Mouse (Mus musculus): ENCODE results near the gene Fam43b. TPM values are rescaled to one million over a fixed set of nuclear protein-coding genes. Genes with fewer than 3 reads are reported as not detected.
"Not testable (repeated sequence)": the region's sequence is repeated elsewhere in the genome, so short reads cannot be mapped to it uniquely, and the experiment has no call there.

Gene Fam43b
- polyA plus RNA-seq, 1 experiment from 2014 or later, result not detected

- Histone ChIP-seq H3K27ac (ENCODE audit: low read length) (0 out of 2 replicates have a peak overlapping the region, but pooled peaks have one; percentile 11), H3K27me3 (replicated peaks; ENCODE audit: insufficient read depth, low read length) (no peaks in the 10 kb centered on the region), H3K4me3 (ENCODE audit: low read depth, low read length) (no peak overlapping the region), H3K4me1 (ENCODE audit: insufficient read depth, low read depth, low read length) (no peaks in the 10 kb centered on the region), H3K9me3 (ENCODE audit: low read length) (no peaks in the 10 kb centered on the region), H3K4me2 (replicated peaks; ENCODE audit: low read depth, low read length) (no peak overlapping the region; the same call in 1 of the 2 replicates), H3K36me3 (ENCODE audit: insufficient read depth, low read length) (no peaks in the 10 kb centered on the region), H3K9ac (replicated peaks; ENCODE audit: low read depth) (no peak overlapping the region)
- DNase-seq (ENCODE audit: low spot score) (peak; percentile 87), ATAC-seq (peak; percentile 68)
- WGBS, result 27% methylated on average over 22 of the region's 22 CpGs
- TF ChIP-seq CTCF (IDR thresholded peaks at IDR 0.05) (peak; percentile 95), EP300 (IDR thresholded peaks at IDR 0.05) (no peak)
Measured at GRCm38 (mm10) chr4:138426778-138427705, 30.7 kb upstream of the Fam43b start.

- ATAC-seq; H3K9ac ChIP-seq (replicated peaks; ENCODE audit: low read depth): not testable (repeated sequence)
Measured at GRCm38 (mm10) chr4:138425604-138426003, 29.3 kb upstream of the Fam43b start.

GRCm38 (mm10) chr4:138425028-138425427 is 28.7 kb upstream of the Fam43b start:
- H3K27ac ChIP-seq (ENCODE audit: low read length), result no peak overlapping the region
- no peak overlapping the region for H3K9ac ChIP-seq (replicated peaks; ENCODE audit: low read depth)
- no peaks in the 10 kb centered on the region for H3K36me3 ChIP-seq (ENCODE audit: insufficient read depth, low read length)
- TF ChIP-seq EP300 (IDR thresholded peaks at IDR 0.05) (no peak), CTCF (IDR thresholded peaks at IDR 0.05) (no peak)
- WGBS, result 78% methylated on average over 6 of the region's 6 CpGs
- ATAC-seq (no peak), DNase-seq (ENCODE audit: low spot score) (no peak)
- no peaks in the 10 kb centered on the region for H3K4me1 ChIP-seq (ENCODE audit: insufficient read depth, low read depth, low read length)
- H3K4me3 ChIP-seq (ENCODE audit: low read depth, low read length), result no peak overlapping the region
- no peaks in the 10 kb centered on the region for H3K9me3 ChIP-seq (ENCODE audit: low read length)
- no peak overlapping the region for H3K4me2 ChIP-seq (replicated peaks; ENCODE audit: low read depth, low read length)
- H3K27me3 ChIP-seq (replicated peaks; ENCODE audit: insufficient read depth, low read length), result no peaks in the 10 kb centered on the region

More at GRCm38 (mm10) chr4:138425604-138426003, 29.3 kb upstream of the Fam43b start:
- H3K4me3 ChIP-seq (ENCODE audit: low read depth, low read length); H3K27ac ChIP-seq (ENCODE audit: low read length); H3K36me3 ChIP-seq (ENCODE audit: insufficient read depth, low read length); H3K9me3 ChIP-seq (ENCODE audit: low read length); H3K27me3 ChIP-seq (replicated peaks; ENCODE audit: insufficient read depth, low read length); DNase-seq (ENCODE audit: low spot score); H3K4me1 ChIP-seq (ENCODE audit: insufficient read depth, low read depth, low read length); H3K4me2 ChIP-seq (replicated peaks; ENCODE audit: low read depth, low read length): not testable (repeated sequence)
- WGBS, result 93% methylated on average over 14 of the region's 14 CpGs

GRCm38 (mm10) chr4:138418340-138418957 is 22.1 kb upstream of the Fam43b start:
- Histone ChIP-seq H3K9me3 (ENCODE audit: low read length) (peaks cover 5% of the 10 kb centered on the region; the same call in 1 of the 2 replicates), H3K27ac (ENCODE audit: low read length) (no peak overlapping the region), H3K36me3 (ENCODE audit: insufficient read depth, low read length) (no peaks in the 10 kb centered on the region), H3K4me1 (ENCODE audit: insufficient read depth, low read depth, low read length) (no peaks in the 10 kb centered on the region), H3K9ac (replicated peaks; ENCODE audit: low read depth) (no peak overlapping the region), H3K27me3 (replicated peaks; ENCODE audit: insufficient read depth, low read length) (no peaks in the 10 kb centered on the region), H3K4me3 (ENCODE audit: low read depth, low read length) (no peak overlapping the region), H3K4me2 (replicated peaks; ENCODE audit: low read depth, low read length) (no peak overlapping the region)
- no peak for TF ChIP-seq CTCF (IDR thresholded peaks at IDR 0.05)
- no peak for TF ChIP-seq EP300 (IDR thresholded peaks at IDR 0.05)
- ATAC-seq, result no peak
- 44% methylated on average over 11 of the region's 11 CpGs for WGBS
- no peak for DNase-seq (ENCODE audit: low spot score)

GRCm38 (mm10) chr4:138417882-138418281 is 21.6 kb upstream of the Fam43b start:
- no peak for ATAC-seq
- no peak for TF ChIP-seq CTCF (IDR thresholded peaks at IDR 0.05)
- no peak for TF ChIP-seq EP300 (IDR thresholded peaks at IDR 0.05)
- WGBS, result 77% methylated on average over 4 of the region's 4 CpGs
- no peaks in the 10 kb centered on the region for H3K4me1 ChIP-seq (ENCODE audit: insufficient read depth, low read depth, low read length)
- H3K27me3 ChIP-seq (replicated peaks; ENCODE audit: insufficient read depth, low read length), result no peaks in the 10 kb centered on the region
- no peak overlapping the region for H3K4me3 ChIP-seq (ENCODE audit: low read depth, low read length)
- H3K36me3 ChIP-seq (ENCODE audit: insufficient read depth, low read length), result no peaks in the 10 kb centered on the region
- peaks cover 5% of the 10 kb centered on the region; the same call in 1 of the 2 replicates for H3K9me3 ChIP-seq (ENCODE audit: low read length)
- H3K4me2 ChIP-seq (replicated peaks; ENCODE audit: low read depth, low read length), result no peak overlapping the region
- no peak overlapping the region for H3K27ac ChIP-seq (ENCODE audit: low read length)
- no peak overlapping the region for H3K9ac ChIP-seq (replicated peaks; ENCODE audit: low read depth)
- DNase-seq (ENCODE audit: low spot score), result no peak

GRCm38 (mm10) chr4:138416414-138416813 is 20.1 kb upstream of the Fam43b start:
- no peak overlapping the region for H3K4me2 ChIP-seq (replicated peaks; ENCODE audit: low read depth, low read length)
- TF ChIP-seq CTCF (IDR thresholded peaks at IDR 0.05), result no peak
- no peak for TF ChIP-seq EP300 (IDR thresholded peaks at IDR 0.05)
- peaks cover 5% of the 10 kb centered on the region; the same call in 1 of the 2 replicates for H3K9me3 ChIP-seq (ENCODE audit: low read length)
- H3K27ac ChIP-seq (ENCODE audit: low read length), result no peak overlapping the region
- no peak overlapping the region for H3K9ac ChIP-seq (replicated peaks; ENCODE audit: low read depth)
- no peaks in the 10 kb centered on the region for H3K27me3 ChIP-seq (replicated peaks; ENCODE audit: insufficient read depth, low read length)
- DNase-seq (ENCODE audit: low spot score) (no peak), ATAC-seq (no peak)
- H3K36me3 ChIP-seq (ENCODE audit: insufficient read depth, low read length), result no peaks in the 10 kb centered on the region
- H3K4me3 ChIP-seq (ENCODE audit: low read depth, low read length), result no peak overlapping the region
- no peaks in the 10 kb centered on the region for H3K4me1 ChIP-seq (ENCODE audit: insufficient read depth, low read depth, low read length)
- 64% methylated on average over 5 of the region's 5 CpGs for whole genome bisulfite sequencing
